Mouse (Mus musculus) cerebellum, postnatal 14 days (tissue): Measurements from ENCODE around the gene Sema7a.

Experiments
- DNase-seq, 2 experiments: peaks; one replicate each; pipeline ENCODE4 v3.0.0; 2021; ENCODE audit warnings: mixed read lengths in 2 of 2

Gene Sema7a

GRCm38 (mm10) chr9:57940349-57940794 is 460 bp downstream of the Sema7a start:
- DNase-seq = peak; percentile 73 to 76

GRCm38 (mm10) chr9:57940861-57941638 is 1.1 kb downstream of the Sema7a start:
- peak; percentile 54 to 64 for DNase-seq

- peak; percentile 70 to 80 for DNase-seq
These were observed 2.1 kb downstream of the Sema7a start for GRCm38 (mm10) chr9:57942039-57942438.

- DNase-seq = peak; percentile 18 to 36
These were observed 3.2 kb downstream of the Sema7a start for GRCm38 (mm10) chr9:57943067-57943466.

- DNase-seq = peak; percentile 82 to 87
These were observed 4.7 kb downstream of the Sema7a start for GRCm38 (mm10) chr9:57944572-57944971.

- DNase-seq = peak in 1 of 2 experiments; percentile 17
These were observed 6.1 kb downstream of the Sema7a start for GRCm38 (mm10) chr9:57945771-57946616.

GRCm38 (mm10) chr9:57947381-57948030 is 7.6 kb downstream of the Sema7a start:
- DNase-seq = peak; percentile 72 to 78

- no peak for DNase-seq
These were observed 8.5 kb downstream of the Sema7a start for GRCm38 (mm10) chr9:57948333-57948931.

GRCm38 (mm10) chr9:57949102-57949704 is 9.3 kb downstream of the Sema7a start:
- DNase-seq = no peak

GRCm38 (mm10) chr9:57949879-57950278 is 10.0 kb downstream of the Sema7a start:
- DNase-seq = peak in 1 of 2 experiments; percentile 38

- peak in 1 of 2 experiments; percentile 19 for DNase-seq
These were observed 10.6 kb downstream of the Sema7a start for GRCm38 (mm10) chr9:57950519-57950918.

GRCm38 (mm10) chr9:57951993-57952392 is 12.1 kb downstream of the Sema7a start:
- no peak for DNase-seq

- no peak for DNase-seq
These were observed 15.2 kb downstream of the Sema7a start for GRCm38 (mm10) chr9:57954962-57955744.

GRCm38 (mm10) chr9:57955764-57956163 is 15.9 kb downstream of the Sema7a start:
- no peak for DNase-seq

GRCm38 (mm10) chr9:57956196-57956837 is 16.4 kb downstream of the Sema7a start:
- no peak for DNase-seq

- DNase-seq = no peak
These were observed 16.9 kb downstream of the Sema7a start for GRCm38 (mm10) chr9:57956838-57957236.

GRCm38 (mm10) chr9:57958615-57959014 is 18.7 kb downstream of the Sema7a start:
- no peak for DNase-seq

GRCm38 (mm10) chr9:57959399-57959798 is 19.5 kb downstream of the Sema7a start:
- no peak for DNase-seq

- DNase-seq = peak in 1 of 2 experiments; percentile 23
These were observed 20.3 kb downstream of the Sema7a start for GRCm38 (mm10) chr9:57959886-57960866.

GRCm38 (mm10) chr9:57961226-57961625 is 21.3 kb downstream of the Sema7a start:
- no peak for DNase-seq
